In the genomic region with DNA sequence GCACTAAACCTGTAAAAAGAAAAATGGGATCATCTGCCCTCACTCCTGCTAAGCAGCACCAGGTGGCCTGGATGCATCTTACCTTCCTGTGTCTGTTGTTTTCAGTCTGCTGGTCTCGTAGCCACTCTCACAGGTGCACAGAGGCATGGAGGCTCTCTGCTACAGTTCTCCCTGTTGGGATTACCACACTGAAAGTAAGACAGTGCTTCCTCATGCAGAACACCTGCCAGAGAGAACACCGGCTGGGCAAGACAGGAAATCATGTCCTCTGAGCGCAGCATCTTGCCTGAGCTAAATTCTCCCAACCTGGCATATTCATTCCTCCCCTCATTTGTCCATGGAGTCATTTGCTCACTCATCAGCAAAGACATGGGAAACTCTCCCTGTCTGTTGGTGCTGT, we compare ENCODE assay signal across 26 mouse cellular contexts.
DNase-seq lines count a peak whose midpoint lies in the region; ATAC-seq lines count a peak whose summit lies in the region.
"Had no signal": no experiment of that assay in that cellular context is flagged by ENCODE, and none has a peak within 500 bp of the region (broad histone marks: within the 10 kb centered on the region; RNA-seq: fewer than 3 reads in every experiment).

No protein-coding gene starts in this region.

- no peak overlapping the region for H3K27ac ChIP-seq in forebrain, embryonic 13.5 days
- H3K27ac ChIP-seq: embryonic facial prominence, embryonic 13.5 days; forebrain, embryonic 12.5 days; heart, embryonic 10.5 days; hindbrain, embryonic 15.5 days; kidney, embryonic 15.5 days; left cerebral cortex, adult 2 months; limb, embryonic 15.5 days; liver, embryonic 14.5 days; midbrain, embryonic 12.5 days had no signal

- H3K4me3 ChIP-seq in forebrain, embryonic 13.5 days: no peak overlapping the region
- H3K4me3 ChIP-seq: embryonic facial prominence, embryonic 13.5 days; erythroblast, embryonic 14.5 days; forebrain, embryonic 12.5 days; heart, embryonic 10.5 days; hindbrain, embryonic 15.5 days; kidney, embryonic 15.5 days; left cerebral cortex, adult 2 months; limb, embryonic 15.5 days; midbrain, embryonic 12.5 days had no signal

- no peaks in the 10 kb centered on the region for H3K4me1 ChIP-seq in forebrain, embryonic 13.5 days
- H3K4me1 ChIP-seq: embryonic facial prominence, embryonic 13.5 days; forebrain, embryonic 12.5 days; heart, embryonic 10.5 days; hindbrain, embryonic 15.5 days; kidney, embryonic 15.5 days; limb, embryonic 15.5 days; midbrain, embryonic 12.5 days had no signal

- no peaks in the 10 kb centered on the region for H3K36me3 ChIP-seq in forebrain, embryonic 13.5 days (ENCODE audit: poor library complexity, severe bottlenecking)
- H3K36me3 ChIP-seq: embryonic facial prominence, embryonic 13.5 days; forebrain, embryonic 12.5 days; heart, embryonic 10.5 days; hindbrain, embryonic 15.5 days; kidney, embryonic 15.5 days; limb, embryonic 15.5 days; midbrain, embryonic 12.5 days had no signal

- no peak for ATAC-seq in forebrain, embryonic 13.5 days
- ATAC-seq: activated CD4-positive, CD25-positive, alpha-beta regulatory T cell, adult 4 months; intestine, embryonic 16.5 days had no signal

- no peaks in the 10 kb centered on the region for H3K9me3 ChIP-seq in forebrain, embryonic 13.5 days (replicated peaks)
- H3K9me3 ChIP-seq: embryonic facial prominence, embryonic 13.5 days; forebrain, embryonic 12.5 days; heart, embryonic 10.5 days; hindbrain, embryonic 15.5 days; kidney, embryonic 15.5 days; limb, embryonic 15.5 days; midbrain, embryonic 12.5 days had no signal

- H3K4me2 ChIP-seq in forebrain, embryonic 13.5 days: no peak overlapping the region
- H3K4me2 ChIP-seq: embryonic facial prominence, embryonic 13.5 days; forebrain, embryonic 12.5 days; hindbrain, embryonic 15.5 days; kidney, embryonic 15.5 days; limb, embryonic 15.5 days; lung, embryonic 14.5 days; midbrain, embryonic 12.5 days had no signal

- WGBS in forebrain, embryonic 13.5 days: 93% methylated on average over 3 of the region's 3 CpGs

- no peaks in the 10 kb centered on the region for H3K27me3 ChIP-seq in forebrain, embryonic 13.5 days
- H3K27me3 ChIP-seq: embryonic facial prominence, embryonic 13.5 days; forebrain, embryonic 12.5 days; hindbrain, embryonic 15.5 days; kidney, embryonic 15.5 days; limb, embryonic 15.5 days; midbrain, embryonic 12.5 days had no signal

- DNase-seq in cerebellum, postnatal 25 days: peak; percentile 17 to 20
- DNase-seq in cerebellum, postnatal 14 days: no peak
- DNase-seq in brain, adult 2 months (ENCODE audit: low read depth, low spot score): peak; percentile 27
- peak; percentile 77 for DNase-seq in thymus, postnatal 0 days (ENCODE audit: low spot score)
- DNase-seq in frontal cortex, postnatal 36 days (ENCODE audit: low spot score in 2 of 2): no peak
- no peak for DNase-seq in yolk sac, embryonic 10.5 days (ENCODE audit: low spot score)
- DNase-seq: adrenal gland, adult 8-10 months; cerebellum, adult 8-10 months; embryo, embryonic 11 days; heart, postnatal 4 days; layer of hippocampus, adult 9-11 months; lung, embryonic 14.5 days; right cerebral cortex, postnatal 25 days had no signal

- H3K9ac ChIP-seq in forebrain, embryonic 13.5 days: no peak overlapping the region
- H3K9ac ChIP-seq: embryonic facial prominence, embryonic 13.5 days; forebrain, embryonic 12.5 days; hindbrain, embryonic 15.5 days; kidney, embryonic 15.5 days; limb, embryonic 15.5 days; liver, embryonic 14.5 days; lung, embryonic 14.5 days; midbrain, embryonic 12.5 days had no signal

Comparison
In these comparisons a context has a peak if more than half of its experiments do, and no peak if none do; other contexts are left out.
1. DNase-seq: peak in cerebellum, postnatal 25 days (2 of 2), brain, adult 2 months (single experiment) and thymus, postnatal 0 days (single experiment); none in cerebellum, postnatal 14 days (0 of 2), frontal cortex, postnatal 36 days (0 of 2) and yolk sac, embryonic 10.5 days (single experiment).